Mouse (Mus musculus): Measurements from ENCODE around the gene Hoxa10. TPM values are rescaled to one million over a fixed set of nuclear protein-coding genes. Genes with fewer than 3 reads are reported as not detected.

The Hoxa10 gene
- polyA plus RNA-seq (2015; fragmentation: Illumina TruSeq; extraction: RNeasy Lipid Tissue Mini Kit (QIAGEN cat#74804); ENCODE audit: insufficient read depth, low replicate concordance) = not detected

GRCm38 (mm10) chr6:52240389-52241000, at the start of gene Hoxa10:
Hoxa10 (minus strand) TSS chr6:52240854.

GRCm38 (mm10) chr6:52260654-52261575, 20.3 kb upstream of the Hoxa10 start, which contains the start of gene Hoxa13:
Hoxa13 (minus strand) TSS chr6:52260880.

GRCm38 (mm10) chr6:52245757-52246142, 5.1 kb upstream of the Hoxa10 start, which contains the start of gene Hoxa11:
Hoxa11 (minus strand) TSS chr6:52245810.

GRCm38 (mm10) chr6:52230516-52231165, 10.0 kb downstream of the Hoxa10 start, which contains the start of gene Hoxa9:
Hoxa9 (minus strand) TSS chr6:52231089.

GRCm38 (mm10) chr6:52221337-52221992, 19.2 kb downstream of the Hoxa10 start, which contains the start of gene Hoxa7:
Hoxa7 (minus strand) TSS chr6:52221854.

GRCm38 (mm10) chr6:52213119-52213986, 27.3 kb downstream of the Hoxa10 start, which contains the start of the genes Hoxa3 and Gm28308:
Hoxa3 (minus strand) TSS chr6:52213336.
Gm28308 (minus strand) TSS chr6:52213339.

GRCm38 (mm10) chr6:52208072-52208867, 32.4 kb downstream of the Hoxa10 start, which contains the start of gene Hoxa6:
Hoxa6 (minus strand) TSS chr6:52208722.

GRCm38 (mm10) chr6:52204050-52204752, 36.5 kb downstream of the Hoxa10 start, which contains the start of gene Hoxa5:
Hoxa5 (minus strand) TSS chr6:52204587.

GRCm38 (mm10) chr6:52190906-52191810, 49.5 kb downstream of the Hoxa10 start, which contains the start of gene Hoxa4:
Hoxa4 (minus strand) TSS chr6:52191753.

Other genes with a start within 250 kb of the Hoxa10 start
- 119 TPM for gene Skap2, start 228.3 kb downstream of the Hoxa10 start, polyA plus RNA-seq (2015; fragmentation: Illumina TruSeq; extraction: RNeasy Lipid Tissue Mini Kit (QIAGEN cat#74804); ENCODE audit: insufficient read depth, low replicate concordance)
- 0.51 TPM for gene Hoxa1, start 82.5 kb downstream of the Hoxa10 start, polyA plus RNA-seq (2015; fragmentation: Illumina TruSeq; extraction: RNeasy Lipid Tissue Mini Kit (QIAGEN cat#74804); ENCODE audit: insufficient read depth, low replicate concordance)
- gene Hoxa2, start 76.0 kb downstream of the Hoxa10 start, polyA plus RNA-seq (2015; fragmentation: Illumina TruSeq; extraction: RNeasy Lipid Tissue Mini Kit (QIAGEN cat#74804); ENCODE audit: insufficient read depth, low replicate concordance) = 1.8 TPM
- gene 5730596B20Rik, start 63.4 kb downstream of the Hoxa10 start, polyA plus RNA-seq (2015; fragmentation: Illumina TruSeq; extraction: RNeasy Lipid Tissue Mini Kit (QIAGEN cat#74804); ENCODE audit: insufficient read depth, low replicate concordance) = 0.17 TPM
- gene Hoxa4, start 49.1 kb downstream of the Hoxa10 start, polyA plus RNA-seq (2015; fragmentation: Illumina TruSeq; extraction: RNeasy Lipid Tissue Mini Kit (QIAGEN cat#74804); ENCODE audit: insufficient read depth, low replicate concordance) = 1.5 TPM
- 2.2 TPM for gene Hoxa5, start 36.3 kb downstream of the Hoxa10 start, polyA plus RNA-seq (2015; fragmentation: Illumina TruSeq; extraction: RNeasy Lipid Tissue Mini Kit (QIAGEN cat#74804); ENCODE audit: insufficient read depth, low replicate concordance)
- not detected for gene Hoxa6, start 32.1 kb downstream of the Hoxa10 start, polyA plus RNA-seq (2015; fragmentation: Illumina TruSeq; extraction: RNeasy Lipid Tissue Mini Kit (QIAGEN cat#74804); ENCODE audit: insufficient read depth, low replicate concordance)
- gene Hoxa3, start 27.5 kb downstream of the Hoxa10 start, polyA plus RNA-seq (2015; fragmentation: Illumina TruSeq; extraction: RNeasy Lipid Tissue Mini Kit (QIAGEN cat#74804); ENCODE audit: insufficient read depth, low replicate concordance) = 1.4 TPM
- not detected for gene Gm28308, start 27.5 kb downstream of the Hoxa10 start, polyA plus RNA-seq (2015; fragmentation: Illumina TruSeq; extraction: RNeasy Lipid Tissue Mini Kit (QIAGEN cat#74804); ENCODE audit: insufficient read depth, low replicate concordance)
- 1.6 TPM for gene Hoxa7, start 19.0 kb downstream of the Hoxa10 start, polyA plus RNA-seq (2015; fragmentation: Illumina TruSeq; extraction: RNeasy Lipid Tissue Mini Kit (QIAGEN cat#74804); ENCODE audit: insufficient read depth, low replicate concordance)
- 0.17 TPM for gene Hoxa9, start 9.8 kb downstream of the Hoxa10 start, polyA plus RNA-seq (2015; fragmentation: Illumina TruSeq; extraction: RNeasy Lipid Tissue Mini Kit (QIAGEN cat#74804); ENCODE audit: insufficient read depth, low replicate concordance)
- not detected for gene Hoxa11, start 5.0 kb upstream of the Hoxa10 start, polyA plus RNA-seq (2015; fragmentation: Illumina TruSeq; extraction: RNeasy Lipid Tissue Mini Kit (QIAGEN cat#74804); ENCODE audit: insufficient read depth, low replicate concordance)
- not detected for gene Hoxa13, start 20.0 kb upstream of the Hoxa10 start, polyA plus RNA-seq (2015; fragmentation: Illumina TruSeq; extraction: RNeasy Lipid Tissue Mini Kit (QIAGEN cat#74804); ENCODE audit: insufficient read depth, low replicate concordance)
- not detected for gene Evx1, start 72.6 kb upstream of the Hoxa10 start, polyA plus RNA-seq (2015; fragmentation: Illumina TruSeq; extraction: RNeasy Lipid Tissue Mini Kit (QIAGEN cat#74804); ENCODE audit: insufficient read depth, low replicate concordance)

Data from spleen, adult 10 weeks (tissue).